Mouse (Mus musculus) liver, embryonic 14.5 days (tissue): Measurements from ENCODE around the gene Cux2.

Experiments used
- CTCF ChIP-seq: IDR thresholded peaks from 2 replicates; pipeline ENCODE4 v1.5.1; 2016; ENCODE audit warnings: antibody characterized with exemption, low read depth, control low read depth
- EP300 ChIP-seq: IDR thresholded peaks from 2 replicates; pipeline ENCODE4 v1.6.1; 2016; ENCODE audit warnings: antibody characterized with exemption, low read depth

GRCm38 (mm10) chr5:122001311-122001710, 48.6 kb downstream of the Cux2 start:
- TF ChIP-seq CTCF (no peak), EP300 (no peak)
